Mouse (Mus musculus) activated CD4-positive, CD25-positive, alpha-beta regulatory T cell, adult 4 months (primary cell): ENCODE measurements around the gene Foxj3. TPM values are rescaled to one million over a fixed set of nuclear protein-coding genes. Genes with fewer than 3 reads are reported as not detected.
"Not testable (repeated sequence)": the region's sequence is repeated elsewhere in the genome, so short reads cannot be mapped to it uniquely, and the experiment has no call there.

Experiments
- ATAC-seq: one replicate; pipeline ENCODE4 v1.8.0; 2017
- polyA plus RNA-seq, 2 experiments: library from polyadenylated mRNA; unstranded; fragments of 100-300 nt; shearing (Covaris generic); gene quantifications; one replicate each; pipeline ENCODE4 v1.2.1; 2017

Foxj3 gene
- polyA plus RNA-seq, 2 experiments from 2014 or later: 9.4 to 11.7 TPM

DNA sequence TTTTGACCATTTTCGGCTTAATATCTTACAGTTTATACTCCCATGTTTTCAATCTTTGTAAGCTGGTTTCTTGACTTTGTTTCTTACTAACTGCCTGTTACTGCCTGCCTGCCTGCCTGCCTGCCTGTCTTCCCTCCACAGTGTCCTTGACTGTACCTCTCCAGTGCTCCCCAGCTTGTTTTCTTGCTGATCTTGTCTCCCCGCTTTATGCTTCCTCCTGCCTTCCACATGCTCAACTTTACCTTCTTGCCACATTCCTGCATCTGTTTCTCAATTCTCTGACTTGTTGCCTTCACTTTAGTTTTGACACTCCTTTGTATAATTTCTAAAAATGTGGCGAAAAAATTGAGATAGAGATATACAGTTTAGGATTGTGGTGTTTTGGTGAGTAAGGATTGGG is 35.9 kb downstream of the Foxj3 start:
- ATAC-seq: no peak

DNA sequence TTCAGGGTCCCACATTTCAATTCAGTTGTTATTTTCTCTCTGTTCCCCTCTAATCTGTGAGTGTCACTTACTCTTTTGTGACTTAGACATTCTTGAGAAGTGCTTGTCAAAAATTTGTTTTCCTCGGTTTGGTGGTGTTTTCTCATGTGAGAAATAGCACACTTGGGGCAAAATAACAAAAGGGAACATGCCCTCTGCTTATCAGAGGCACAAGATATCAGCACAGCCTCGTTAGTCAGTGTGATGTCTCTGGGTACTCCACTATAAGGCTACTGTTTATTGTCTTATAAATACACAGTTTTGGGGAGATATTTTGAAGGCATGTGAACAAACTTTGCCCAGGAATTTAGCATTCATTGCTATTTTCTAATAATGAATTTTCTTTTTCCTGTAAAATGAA is 37.7 kb downstream of the Foxj3 start:
- ATAC-seq: no peak

DNA sequence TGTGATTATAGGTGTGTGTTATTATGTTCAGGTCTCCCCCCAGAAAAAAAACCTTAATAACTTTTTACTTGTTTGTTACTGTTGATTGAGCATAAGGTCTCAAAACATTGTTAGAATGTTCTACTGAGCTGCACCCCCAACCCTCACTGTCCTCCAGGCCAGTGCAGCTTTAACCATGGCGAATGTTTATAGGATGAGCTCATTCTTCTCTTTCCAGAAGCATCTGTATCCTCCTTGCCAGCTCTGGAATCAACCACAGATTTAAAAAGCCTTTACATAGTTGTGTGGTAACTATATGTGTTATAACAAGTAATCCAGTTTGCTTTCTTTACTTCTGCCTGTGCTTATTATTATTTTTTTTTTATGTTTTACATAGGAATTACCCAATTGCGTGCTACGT is 38.7 kb downstream of the Foxj3 start:
- ATAC-seq: no peak

DNA sequence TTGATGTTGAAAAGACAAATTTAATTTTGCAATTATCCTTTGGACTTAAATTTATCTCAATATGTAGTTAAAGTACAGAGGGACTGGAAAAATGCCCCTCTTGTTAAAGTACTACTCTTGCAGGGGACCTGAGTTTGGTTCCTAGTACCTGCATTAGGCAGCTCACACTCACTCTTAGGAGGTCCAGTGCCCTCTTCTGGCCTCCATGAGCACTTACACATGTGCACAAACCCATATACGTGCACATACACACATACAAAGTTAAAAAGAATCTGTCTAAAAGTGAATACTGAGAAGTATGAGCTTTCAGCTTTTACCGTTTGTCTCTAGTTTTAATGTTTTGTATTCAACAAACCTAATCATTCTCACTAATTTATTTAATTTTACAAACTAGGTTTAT is 51.2 kb downstream of the Foxj3 start:
- no peak for ATAC-seq

DNA sequence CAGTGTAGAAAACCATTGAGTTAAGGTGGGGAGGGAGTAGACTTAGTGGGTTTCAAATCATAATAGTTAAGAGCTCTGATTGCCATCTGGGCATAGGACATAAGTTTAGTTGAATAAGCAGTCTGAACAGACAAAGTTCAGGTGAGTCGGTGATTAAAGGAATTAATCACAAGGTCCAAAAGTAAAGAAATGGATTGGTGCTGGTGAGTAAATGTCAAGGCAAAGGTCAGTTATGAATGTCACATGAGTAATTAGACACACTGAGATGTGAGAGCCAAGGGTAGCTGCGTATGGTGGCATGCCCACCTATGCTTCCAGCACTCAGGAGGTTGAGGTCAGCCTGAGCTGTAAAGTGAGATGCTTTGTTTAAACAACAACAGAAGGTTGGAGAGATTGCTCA is 52.6 kb downstream of the Foxj3 start:
- ATAC-seq: no peak

DNA sequence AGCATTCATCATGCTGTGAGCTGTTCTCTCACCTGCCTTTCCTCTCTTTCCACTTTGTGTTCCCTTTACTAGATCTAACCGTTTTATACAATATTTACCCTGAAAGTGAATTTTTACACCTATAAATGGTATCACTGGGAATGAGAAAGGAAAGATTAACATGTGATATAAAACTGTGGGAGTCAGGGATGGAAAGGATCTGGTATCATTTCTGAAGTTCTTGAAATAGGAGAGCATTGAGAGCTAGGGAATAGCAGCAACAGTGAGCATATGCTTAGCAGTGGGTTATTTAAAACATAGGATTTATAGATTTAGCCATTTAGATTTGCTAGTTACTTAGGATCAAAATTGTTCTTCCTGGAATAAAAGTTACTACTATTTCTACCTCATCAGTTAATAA is 53.2 kb downstream of the Foxj3 start:
- no peak for ATAC-seq

DNA sequence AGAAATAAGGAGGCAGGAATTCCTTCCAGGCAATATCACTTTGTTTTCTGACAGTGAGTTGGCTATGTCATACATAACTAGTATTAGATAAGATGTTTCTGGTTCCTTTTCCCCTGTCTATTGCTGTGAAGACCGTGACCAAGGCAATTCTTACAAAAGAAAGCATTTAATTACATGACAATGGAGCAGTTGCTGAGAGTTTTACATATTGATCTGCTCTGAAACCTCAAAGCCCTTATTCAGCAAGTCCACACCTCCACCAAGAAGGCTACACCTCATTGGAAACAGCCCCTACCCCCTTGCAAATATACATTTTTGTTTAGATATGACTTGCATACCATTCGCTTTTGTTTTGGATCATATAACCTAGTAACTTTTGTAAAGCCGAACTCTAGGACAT is 55.7 kb downstream of the Foxj3 start:
- no peak for ATAC-seq

DNA sequence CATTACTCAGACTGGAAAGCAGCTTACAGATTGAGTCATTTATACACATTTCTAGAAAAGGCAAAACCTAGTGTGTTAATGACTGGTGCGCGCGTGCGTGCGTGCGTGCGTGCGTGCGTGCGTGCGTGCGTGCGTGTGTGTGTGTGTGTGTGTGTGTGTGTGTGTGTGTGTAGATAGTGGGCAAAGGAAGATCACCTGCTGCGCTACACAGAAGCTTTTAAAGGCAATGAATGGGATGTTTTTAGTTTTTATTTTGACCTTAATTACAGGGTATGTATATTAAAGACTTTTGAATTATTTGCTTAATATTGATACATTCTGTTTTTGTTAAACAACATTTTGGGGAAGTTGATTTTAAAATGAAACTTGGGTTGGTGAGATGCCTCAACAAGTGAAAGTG is 57.5 kb downstream of the Foxj3 start:
- ATAC-seq: no peak

DNA sequence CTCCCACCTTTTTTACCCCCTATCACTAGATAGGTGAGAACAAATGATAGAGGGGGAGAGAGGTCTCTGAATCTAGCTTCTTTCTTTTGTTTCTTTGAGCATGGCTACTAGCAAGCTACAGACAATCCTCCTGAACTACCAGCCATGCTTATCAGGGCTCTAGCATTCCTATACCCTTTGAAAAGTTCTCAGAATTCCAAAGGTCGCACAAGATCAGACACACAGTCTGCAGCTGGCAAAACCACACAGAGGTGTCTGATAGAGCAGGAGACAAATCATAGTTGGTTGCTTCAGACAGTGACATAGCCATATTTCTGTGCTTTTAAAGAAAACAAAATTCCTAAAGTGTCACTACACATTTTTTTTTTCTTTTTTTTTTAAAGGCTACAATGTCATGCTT is 62.8 kb downstream of the Foxj3 start:
- ATAC-seq: no peak

DNA sequence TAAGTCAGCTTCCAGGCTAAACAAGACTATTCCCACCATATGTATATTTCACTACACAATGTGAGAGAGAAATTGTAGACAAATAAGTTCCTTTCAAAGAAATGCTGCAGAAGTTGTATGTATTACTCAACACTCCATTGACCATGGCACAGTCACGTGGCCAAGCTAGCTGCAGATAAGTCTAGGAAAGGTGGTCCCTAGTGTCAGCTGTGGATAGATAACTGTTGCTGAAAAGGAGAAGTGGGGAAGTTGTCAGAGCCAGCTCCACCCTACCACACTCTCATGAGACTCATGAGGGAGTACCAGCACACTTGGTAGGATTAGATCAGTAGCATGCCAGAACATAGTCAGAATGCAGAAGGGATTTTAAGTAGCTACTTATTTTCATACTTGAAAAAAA is 72.7 kb downstream of the Foxj3 start:
- no peak for ATAC-seq

DNA sequence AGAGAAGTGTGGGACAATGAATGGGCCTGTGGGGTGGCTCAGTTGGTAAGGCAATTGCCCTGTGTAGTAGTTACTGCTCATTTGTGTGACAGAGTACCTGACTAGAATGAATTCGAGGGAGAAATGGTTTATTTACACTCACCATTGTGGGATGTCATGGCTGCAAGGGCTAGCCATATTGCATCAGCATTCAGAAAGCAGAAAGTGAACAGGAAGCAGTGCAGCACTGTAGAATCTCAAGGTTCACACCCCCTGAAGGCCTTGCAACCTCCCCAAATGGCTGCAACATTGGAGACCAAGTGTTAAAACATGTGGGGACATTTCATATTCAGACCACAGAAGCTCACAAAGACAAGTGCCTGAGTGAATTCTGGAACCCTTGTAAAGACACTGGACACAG is 77.3 kb downstream of the Foxj3 start:
- no peak for ATAC-seq

DNA sequence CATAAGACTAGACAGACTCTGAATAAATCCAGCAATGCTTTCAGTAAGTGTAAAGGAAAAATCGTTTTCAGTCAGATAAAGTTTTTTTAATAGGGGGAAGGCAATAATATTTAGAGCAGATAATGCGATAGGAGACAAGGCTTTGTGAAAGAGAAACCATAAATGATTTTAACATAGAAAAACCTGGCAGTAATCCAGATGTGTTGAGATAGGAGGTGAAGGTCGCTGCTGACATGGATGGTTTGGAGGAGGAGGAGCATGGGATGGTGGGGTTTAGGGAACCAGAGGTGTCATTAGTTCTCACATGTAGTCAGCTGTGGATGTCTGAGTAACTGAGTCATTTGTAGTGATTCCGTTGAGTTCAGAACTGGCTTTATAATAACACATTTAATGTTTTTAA is 77.9 kb downstream of the Foxj3 start:
- no peak for ATAC-seq

DNA sequence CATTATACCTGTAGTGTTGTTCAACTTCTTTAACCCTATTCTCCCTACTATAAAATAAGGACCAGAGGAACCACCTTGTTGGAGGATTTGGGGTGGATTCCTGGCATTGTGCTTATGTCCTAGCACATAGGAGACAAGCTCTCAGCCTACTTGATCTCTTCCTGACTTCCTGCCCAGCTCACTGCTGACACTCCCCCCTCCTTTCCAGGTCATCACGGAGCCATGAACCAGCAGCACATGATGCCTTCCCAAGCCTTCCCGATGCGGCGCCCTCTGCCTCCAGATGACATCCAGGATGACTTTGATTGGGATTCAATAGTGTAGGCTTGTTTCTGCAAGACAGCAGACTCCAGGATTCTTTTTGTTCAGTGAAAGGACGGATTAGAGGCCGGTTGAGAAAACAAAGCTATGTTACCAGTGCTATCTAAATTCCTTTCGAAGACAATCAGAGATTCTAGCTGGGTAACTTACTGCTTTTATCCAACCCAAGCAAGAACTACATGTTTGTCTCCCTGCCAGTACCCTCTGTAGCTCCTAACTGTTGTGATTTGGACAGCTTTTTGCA is 89.4 kb downstream of the Foxj3 start:
- ATAC-seq: no peak

DNA sequence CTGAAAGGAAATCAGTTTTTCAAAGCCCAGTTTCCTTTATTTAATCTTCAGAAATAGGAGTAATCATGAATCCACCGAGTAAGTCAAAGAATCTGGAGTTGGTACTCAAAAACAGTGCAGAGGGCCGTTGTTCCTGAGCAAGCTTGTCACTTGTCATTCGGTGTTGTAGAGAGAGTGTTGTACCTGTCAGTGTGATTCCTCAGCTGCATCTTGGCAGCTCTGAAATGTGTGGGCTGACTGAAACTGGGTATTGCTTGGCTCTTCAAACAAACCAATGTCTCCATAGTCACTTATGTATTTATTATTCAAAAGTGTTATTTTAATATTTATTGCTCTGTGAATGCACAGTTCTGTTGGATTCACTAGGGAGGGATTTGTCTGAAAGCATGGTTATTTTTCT is 90.1 kb downstream of the Foxj3 start:
- no peak for ATAC-seq

DNA sequence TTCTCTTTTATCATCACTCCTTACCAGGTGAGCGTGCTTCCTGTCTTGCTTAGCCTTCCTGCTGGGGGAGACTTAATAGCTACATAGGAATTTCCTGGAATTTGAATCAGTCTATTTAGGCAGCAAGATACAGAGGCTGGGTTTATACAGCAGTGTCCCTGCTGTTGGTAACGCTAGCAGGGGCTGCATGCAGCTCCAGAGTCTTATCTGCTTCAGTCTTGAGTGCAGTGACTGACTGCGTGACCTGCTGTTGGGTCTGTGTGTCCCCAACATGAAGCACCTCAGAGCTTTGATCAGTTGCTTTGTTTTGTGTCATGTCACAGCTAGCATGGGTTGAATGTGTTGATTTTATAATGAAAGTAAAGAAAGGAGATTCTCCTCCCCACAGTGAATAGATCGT is 90.5 kb downstream of the Foxj3 start:
- no peak for ATAC-seq

DNA sequence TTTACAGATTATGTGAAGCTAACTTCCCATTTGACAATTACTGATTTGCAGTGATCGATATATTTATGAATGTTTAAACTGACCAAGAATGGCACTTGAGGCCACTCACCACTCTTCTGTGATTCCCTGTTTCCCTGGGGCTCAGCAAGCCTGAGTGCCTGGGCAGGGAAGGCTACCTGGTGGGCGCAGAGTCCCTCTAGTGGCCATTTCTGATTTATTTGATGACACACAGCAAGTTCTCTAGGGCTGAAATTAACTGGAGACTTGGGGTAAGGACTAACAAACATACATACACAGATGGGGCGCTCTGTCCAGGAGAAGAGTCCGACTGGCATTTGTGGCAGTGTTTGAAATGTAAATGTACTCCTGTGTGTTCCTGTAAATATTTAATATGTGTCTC is 91.6 kb downstream of the Foxj3 start:
- not testable (repeated sequence) for ATAC-seq

DNA sequence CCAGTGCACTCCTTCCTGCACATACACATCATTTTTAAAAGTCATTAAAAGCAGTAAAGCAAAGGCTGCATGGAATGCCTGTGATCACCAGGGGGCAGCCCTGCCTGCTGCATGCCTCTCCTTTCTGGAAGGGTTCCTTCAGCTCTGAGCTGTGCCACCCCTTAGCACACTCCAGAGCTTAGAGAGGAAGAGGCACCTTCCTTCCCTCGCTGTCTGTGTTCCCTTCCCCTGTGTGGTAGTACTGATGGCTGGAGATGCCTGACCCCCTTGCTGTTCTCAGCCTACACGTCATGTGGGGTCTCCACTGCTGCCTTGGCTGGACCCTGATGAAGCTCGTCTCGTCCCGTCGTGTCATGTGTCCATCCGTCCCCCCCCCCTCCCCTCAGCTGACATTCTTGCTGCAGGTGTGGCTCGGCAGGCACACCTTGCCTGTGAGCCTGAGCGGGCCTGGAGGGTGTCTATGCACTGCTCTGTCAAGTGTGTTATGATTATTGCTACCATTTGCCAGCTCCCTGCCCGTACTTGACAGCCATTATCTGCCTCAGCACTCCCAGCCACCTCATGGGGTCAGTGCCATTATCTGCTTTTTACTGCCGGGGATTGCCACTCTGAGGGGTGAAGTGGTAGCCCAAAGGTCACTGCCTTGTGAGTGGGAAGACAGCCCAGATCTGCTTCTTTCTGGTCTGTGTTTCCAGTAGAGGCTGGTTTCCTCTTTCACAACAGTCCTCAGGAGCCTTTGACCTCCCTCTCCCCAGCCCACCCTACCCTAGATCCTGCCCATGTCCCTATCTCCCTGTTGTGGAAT is 94.5 kb downstream of the Foxj3 start:
- ATAC-seq: no peak

DNA sequence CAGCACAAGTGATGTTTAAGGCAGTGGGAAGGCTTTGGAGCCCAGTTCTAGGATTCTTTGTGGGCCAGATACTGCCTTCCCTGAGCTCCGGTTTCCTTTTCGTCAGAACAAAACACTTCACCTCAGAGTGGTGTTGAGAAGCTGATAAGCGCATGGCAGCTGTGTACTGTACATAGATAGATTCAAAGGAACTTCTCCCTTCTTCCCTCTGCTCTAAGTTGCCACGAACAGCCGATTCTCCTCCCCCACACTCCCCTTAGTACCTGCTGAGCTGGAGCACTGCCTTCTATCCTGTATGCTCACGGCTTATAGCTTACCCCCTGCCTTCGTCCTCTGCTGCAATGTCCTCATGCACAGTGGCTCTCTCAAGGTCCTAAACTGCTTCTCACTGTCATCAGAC is 95.9 kb downstream of the Foxj3 start:
- no peak for ATAC-seq

DNA sequence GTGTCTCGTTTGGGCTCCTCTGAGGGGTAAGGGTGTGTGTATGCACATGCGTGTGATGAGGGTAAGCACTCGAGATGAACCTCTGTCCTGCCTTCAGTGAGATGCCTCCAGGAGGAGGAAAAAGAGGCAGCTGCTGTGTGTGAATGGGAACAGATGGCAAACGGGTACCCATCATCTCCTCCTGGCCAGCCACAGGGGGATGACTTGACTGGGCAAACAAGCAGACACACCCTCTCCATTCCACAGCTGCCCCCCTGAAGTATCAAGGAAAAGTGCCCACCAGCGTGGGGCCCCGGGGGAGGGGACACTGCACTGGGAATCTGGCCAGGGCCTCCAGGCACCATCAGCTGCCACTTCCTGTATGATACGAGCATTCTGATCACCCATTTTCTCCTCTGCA is 96.5 kb downstream of the Foxj3 start:
- ATAC-seq: no peak

DNA sequence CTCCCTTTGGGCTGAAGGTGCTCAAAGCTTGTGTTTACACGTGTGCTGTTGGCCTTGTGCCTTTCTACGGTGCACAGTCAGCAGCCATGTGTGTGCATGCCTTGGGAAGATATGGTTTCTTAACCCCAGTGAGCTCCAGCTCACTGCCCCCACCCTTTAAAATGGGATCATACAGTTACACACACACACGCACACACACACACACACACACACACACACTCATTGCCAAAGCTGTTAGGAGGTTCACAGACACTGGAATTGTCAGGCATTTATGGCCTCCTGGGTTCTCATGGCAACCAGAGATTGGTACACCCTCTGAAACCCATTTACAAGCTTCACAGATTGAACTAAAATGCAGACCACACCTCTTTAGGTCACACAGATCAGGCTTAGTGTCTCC is 97.1 kb downstream of the Foxj3 start:
- no peak for ATAC-seq

DNA sequence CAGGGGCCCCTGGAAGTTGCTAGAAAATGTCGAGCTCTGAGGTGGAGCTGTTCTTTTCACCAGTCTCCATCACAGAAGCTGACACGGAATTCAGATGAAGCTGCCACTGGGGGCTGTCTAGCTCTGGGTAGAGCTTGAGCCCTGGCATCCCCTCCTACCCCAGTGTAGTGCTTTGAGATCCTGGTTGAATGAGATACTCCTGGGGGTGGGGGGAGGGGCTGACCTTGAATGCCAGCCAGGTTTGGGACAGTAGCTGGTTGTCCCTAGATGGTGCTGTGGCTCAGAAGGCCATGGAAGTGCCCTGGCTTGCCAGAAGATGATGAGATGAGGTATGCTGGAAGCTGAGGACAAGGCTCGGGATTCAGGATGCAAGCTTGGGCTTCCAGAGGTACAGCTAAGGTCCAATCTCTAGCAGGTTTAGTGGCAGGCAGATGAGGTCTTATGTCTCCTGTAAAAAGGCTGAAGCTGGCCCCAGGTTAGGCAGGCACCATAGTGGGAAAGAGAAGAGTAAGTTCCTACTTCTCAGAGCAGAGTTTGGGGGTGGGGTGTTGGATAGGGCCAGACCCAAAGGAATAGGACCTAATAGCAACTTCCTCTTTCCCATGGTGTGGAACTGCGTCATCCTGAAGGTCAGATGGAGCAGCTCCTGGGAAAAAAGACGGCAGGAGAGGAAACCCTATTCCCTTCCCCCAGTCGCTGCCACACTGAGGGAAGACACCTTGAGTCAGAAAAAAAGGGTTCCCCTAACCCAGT is 98.3 kb downstream of the Foxj3 start:
- no peak for ATAC-seq

DNA sequence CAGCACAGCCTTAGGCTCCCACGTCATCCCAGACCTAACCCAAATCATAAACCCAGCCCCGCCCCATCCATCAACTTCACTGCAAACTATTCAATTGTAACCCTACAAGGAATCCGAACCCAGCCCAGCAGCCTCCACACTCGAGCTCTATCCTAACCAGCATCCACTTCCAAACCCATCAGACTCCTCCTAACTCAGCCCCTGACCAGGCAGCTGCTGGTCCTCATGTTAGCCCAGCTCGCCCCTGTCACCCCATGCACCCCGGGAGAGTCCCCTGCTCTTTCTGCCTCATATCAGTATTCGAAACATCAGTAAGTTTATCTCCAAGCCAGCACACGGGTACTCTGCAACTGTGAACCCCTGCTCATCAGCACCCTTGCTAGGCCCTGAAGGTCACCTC is 98.9 kb downstream of the Foxj3 start:
- no peak for ATAC-seq

DNA sequence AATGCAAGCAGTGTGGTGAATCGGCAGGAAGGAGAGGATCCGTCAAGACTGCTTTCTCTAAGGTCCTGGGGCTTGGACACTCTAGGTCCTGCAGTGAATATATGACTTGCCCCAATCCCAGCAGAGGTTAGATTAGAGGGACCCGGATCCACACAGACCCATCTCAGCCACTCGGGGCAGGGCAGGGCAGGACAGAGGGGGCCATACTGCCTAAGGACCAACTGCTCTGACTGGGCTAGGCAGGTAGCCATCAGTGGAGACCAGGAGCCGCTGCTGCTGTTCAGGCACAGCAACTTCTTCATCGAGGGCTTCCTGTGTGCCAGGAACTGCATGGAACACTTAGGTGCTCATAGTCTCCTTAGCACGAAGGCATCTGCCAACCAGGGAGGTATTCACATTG is 99.9 kb downstream of the Foxj3 start:
- no peak for ATAC-seq

DNA sequence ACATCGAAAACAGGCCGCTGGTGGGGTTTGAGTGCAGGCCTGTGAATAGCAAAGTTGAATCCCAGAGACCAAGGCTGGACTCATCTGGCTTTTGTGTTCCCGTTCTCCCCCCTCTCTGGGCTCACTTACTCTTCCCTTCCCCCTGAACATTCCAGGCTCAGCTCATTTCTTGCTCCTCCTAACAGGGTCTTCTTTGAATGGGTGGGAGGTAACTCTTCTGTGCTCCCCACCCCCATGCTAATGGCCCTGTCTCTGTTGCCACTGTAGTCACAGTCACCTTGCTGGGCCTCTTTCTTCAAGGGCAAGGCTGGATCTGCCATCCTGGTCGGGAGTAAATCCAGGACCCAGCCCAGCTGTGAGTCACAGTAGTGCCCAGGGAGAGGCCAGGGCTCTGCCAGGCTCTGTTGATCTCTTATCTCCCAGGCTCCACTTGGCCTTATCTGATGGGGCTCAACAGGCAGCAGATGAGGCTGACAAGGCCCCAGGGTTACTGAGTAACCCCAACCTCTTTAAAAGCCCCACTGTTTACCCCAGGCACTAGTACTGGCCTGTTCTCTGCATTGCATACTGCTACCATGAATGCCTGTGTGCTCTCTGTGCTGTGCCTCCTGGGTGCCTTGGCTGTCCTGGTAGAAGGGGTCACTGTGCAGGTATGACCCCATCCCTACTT is 100.5 kb downstream of the Foxj3 start, which contains the start of gene Guca2a:
Guca2a (plus strand) TSS at position 529 of the 670 bp plus-strand sequence.
- no peak for ATAC-seq
